Mouse (Mus musculus): ENCODE results near the gene Saa3. TPM values are rescaled to one million over a fixed set of nuclear protein-coding genes. Genes with fewer than 3 reads are reported as not detected.
"Not testable (repeated sequence)": the region's sequence is repeated elsewhere in the genome, so short reads cannot be mapped to it uniquely, and the experiment has no call there.

Saa3 gene
- polyA plus RNA-seq, 1 experiment from 2014 or later = 0.10 TPM

DNA sequence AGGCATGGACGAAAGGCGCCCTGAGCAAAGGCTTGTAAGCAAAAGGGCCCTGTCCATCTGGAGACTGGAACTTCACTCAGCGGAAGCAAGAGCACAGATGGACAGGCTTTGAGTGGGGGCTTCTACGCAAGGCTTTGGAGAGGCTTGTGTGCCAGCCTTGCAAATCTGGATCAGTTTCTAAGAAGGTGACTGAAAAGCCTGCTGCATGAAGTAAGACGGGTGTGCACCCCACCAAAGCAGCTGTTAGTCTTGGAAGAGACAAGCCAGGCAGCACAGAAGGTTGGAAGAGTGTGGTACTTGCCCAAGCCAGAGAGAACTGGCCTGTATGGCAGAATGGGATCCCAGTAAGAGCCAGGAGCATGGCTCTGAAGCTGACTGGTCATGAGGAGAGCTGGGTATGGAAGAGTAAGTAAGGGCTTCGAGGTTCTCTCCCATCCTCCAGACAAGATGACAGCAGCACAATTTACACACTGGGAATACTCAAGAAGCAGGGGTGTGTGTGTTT lies 14.9 kb downstream of the Saa3 start:
- no peak for ATAC-seq (ENCODE audit: low FRiP score, low read depth)
- WGBS = 92% methylated on average over 6 of the region's 6 CpGs
- H3K36me3 ChIP-seq = peaks cover 99% of the 10 kb centered on the region

DNA sequence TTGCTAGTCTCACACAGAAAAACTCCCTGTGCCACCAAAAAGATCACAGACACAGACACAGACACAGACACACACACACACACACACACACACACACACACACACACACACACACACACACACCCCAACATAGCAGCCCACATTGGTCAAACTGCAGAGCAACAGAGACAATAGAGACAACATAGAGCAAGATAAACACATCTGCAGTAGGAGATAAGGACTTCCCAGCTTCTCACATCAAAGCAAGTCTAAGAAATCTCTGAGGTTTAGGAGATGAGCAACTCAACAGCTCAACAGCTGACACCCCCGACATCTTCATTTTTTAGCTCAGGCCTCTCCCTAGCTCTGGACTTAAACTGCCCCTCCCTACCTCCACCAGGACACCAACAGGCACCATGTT lies 18.7 kb downstream of the Saa3 start:
- H3K4me1 ChIP-seq = no peaks in the 10 kb centered on the region
- no peaks in the 10 kb centered on the region for H3K27me3 ChIP-seq
- H3K9ac ChIP-seq (replicated peaks) = no peak overlapping the region
- no peak overlapping the region for H3K4me2 ChIP-seq (replicated peaks)
- no peak overlapping the region for H3K27ac ChIP-seq (replicated peaks)
- H3K4me3 ChIP-seq = no peak overlapping the region
- H3K36me3 ChIP-seq = peaks cover 80% of the 10 kb centered on the region
- ATAC-seq (ENCODE audit: low FRiP score, low read depth) = no peak
- H3K9me3 ChIP-seq = no peaks in the 10 kb centered on the region
- 78% methylated on average over 1 of the region's 1 CpGs for WGBS

More for the DNA sequence above, 14.9 kb downstream of the Saa3 start:
- Histone ChIP-seq H3K4me3 (no peak overlapping the region), H3K27me3 (no peaks in the 10 kb centered on the region), H3K27ac (replicated peaks) (no peak overlapping the region), H3K9ac (replicated peaks) (no peak overlapping the region), H3K4me1 (no peaks in the 10 kb centered on the region), H3K4me2 (replicated peaks) (no peak overlapping the region), H3K9me3 (no peaks in the 10 kb centered on the region)

DNA sequence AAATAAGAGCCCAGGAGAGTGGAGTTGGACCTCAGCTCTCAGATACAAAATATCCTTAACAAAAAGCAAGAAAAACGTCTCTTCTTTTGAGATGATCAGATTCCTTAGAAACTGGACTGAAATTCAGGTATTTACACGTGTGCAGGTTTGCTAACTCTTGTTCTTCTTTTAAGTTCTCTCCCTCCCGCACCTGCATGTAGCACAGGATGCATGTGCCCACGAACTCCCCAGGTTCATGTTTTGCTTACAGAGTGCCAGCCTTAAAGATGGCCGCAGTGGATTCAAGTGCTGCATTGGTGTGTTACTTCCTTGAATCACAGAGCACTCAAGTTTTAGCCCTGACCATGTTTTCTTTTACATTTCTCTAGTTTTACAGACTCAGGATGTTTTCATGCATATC lies 28.7 kb downstream of the Saa3 start:
- WGBS = 85% methylated on average over 5 of the region's 5 CpGs
- H3K9me3 ChIP-seq = no peaks in the 10 kb centered on the region
- no peak for ATAC-seq (ENCODE audit: low FRiP score, low read depth)
- H3K9ac ChIP-seq (replicated peaks) = no peak overlapping the region
- no peak overlapping the region for H3K27ac ChIP-seq (replicated peaks)
- H3K4me3 ChIP-seq = no peak overlapping the region
- H3K27me3 ChIP-seq = no peaks in the 10 kb centered on the region
- no peak overlapping the region for H3K4me2 ChIP-seq (replicated peaks)
- no peaks in the 10 kb centered on the region for H3K4me1 ChIP-seq
- peaks cover 43% of the 10 kb centered on the region for H3K36me3 ChIP-seq

DNA sequence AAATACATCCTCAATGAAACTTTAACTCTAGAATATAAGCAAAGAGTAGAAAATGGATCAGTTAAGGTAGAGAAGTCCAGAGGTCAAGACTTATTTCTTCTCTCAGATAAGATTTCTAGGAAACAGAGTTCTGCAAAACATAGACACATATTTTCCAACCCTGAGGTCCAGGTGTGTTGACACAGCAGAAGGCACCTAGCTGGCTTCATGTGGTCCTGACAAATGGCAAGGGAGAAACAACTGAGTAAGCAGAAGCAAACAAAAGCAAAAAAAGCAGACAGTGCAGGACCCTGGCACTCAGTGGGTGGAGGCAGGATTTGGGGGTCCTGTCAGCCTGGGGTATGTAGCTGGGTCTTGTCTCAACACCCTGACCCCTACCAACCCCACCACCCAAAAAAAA lies 34.8 kb downstream of the Saa3 start:
- H3K9me3 ChIP-seq = no peaks in the 10 kb centered on the region
- no peak overlapping the region for H3K4me3 ChIP-seq
- no peaks in the 10 kb centered on the region for H3K4me1 ChIP-seq
- no peak overlapping the region for H3K4me2 ChIP-seq (replicated peaks)
- H3K36me3 ChIP-seq = no peaks in the 10 kb centered on the region
- H3K27ac ChIP-seq (replicated peaks) = no peak overlapping the region
- no peaks in the 10 kb centered on the region for H3K27me3 ChIP-seq
- no peak for ATAC-seq (ENCODE audit: low FRiP score, low read depth)
- no peak overlapping the region for H3K9ac ChIP-seq (replicated peaks)

DNA sequence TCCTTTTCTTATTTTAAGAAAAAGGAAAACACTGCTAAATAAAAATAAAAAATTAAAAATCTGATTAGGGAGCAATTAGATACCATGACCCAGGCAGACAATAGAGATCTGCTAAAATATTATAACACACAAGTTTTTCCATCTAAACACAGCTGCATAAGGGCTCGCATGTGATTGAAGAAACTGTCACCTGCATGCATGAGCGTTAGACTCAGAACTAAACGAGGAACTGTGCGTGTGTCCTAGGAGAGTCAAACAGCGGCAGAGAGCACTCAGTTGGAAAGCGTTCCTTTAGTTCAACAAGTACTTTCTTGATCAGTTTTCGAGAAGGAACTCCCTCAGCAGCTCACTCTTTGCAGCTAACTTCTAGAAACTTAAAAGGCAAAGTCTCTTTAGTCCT lies 36.5 kb downstream of the Saa3 start:
- H3K4me3 ChIP-seq; H3K9ac ChIP-seq (replicated peaks); H3K9me3 ChIP-seq; ATAC-seq (ENCODE audit: low FRiP score, low read depth); H3K27ac ChIP-seq (replicated peaks); H3K36me3 ChIP-seq; H3K4me1 ChIP-seq; H3K4me2 ChIP-seq (replicated peaks); H3K27me3 ChIP-seq: not testable (repeated sequence)
- 86% methylated on average over 7 of the region's 7 CpGs for WGBS

DNA sequence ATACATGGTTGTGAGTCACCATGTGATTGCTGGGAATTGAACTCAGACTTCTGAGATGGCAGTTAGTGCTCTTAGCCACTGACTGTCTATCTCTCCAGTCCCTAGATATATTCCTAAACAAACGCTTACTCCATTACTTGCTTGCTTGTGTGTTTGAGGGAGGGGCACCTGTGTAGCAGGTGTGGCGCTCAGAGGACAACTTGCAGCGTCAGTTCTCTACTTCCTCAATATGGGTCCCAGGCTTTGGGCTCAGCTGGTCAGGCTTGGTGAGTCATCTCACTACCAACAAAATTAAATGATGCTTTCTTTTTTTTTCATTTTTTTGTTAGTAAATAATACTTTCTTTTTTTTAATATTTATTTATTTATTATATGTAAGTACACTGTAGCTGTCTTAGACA lies 37.1 kb downstream of the Saa3 start:
- no peaks in the 10 kb centered on the region for H3K4me1 ChIP-seq
- H3K4me3 ChIP-seq = no peak overlapping the region
- 96% methylated on average over 3 of the region's 3 CpGs for WGBS
- H3K9ac ChIP-seq (replicated peaks) = no peak overlapping the region
- no peaks in the 10 kb centered on the region for H3K9me3 ChIP-seq
- H3K27ac ChIP-seq (replicated peaks) = no peak overlapping the region
- ATAC-seq (ENCODE audit: low FRiP score, low read depth) = no peak
- no peak overlapping the region for H3K4me2 ChIP-seq (replicated peaks)
- no peaks in the 10 kb centered on the region for H3K27me3 ChIP-seq
- H3K36me3 ChIP-seq = no peaks in the 10 kb centered on the region

DNA sequence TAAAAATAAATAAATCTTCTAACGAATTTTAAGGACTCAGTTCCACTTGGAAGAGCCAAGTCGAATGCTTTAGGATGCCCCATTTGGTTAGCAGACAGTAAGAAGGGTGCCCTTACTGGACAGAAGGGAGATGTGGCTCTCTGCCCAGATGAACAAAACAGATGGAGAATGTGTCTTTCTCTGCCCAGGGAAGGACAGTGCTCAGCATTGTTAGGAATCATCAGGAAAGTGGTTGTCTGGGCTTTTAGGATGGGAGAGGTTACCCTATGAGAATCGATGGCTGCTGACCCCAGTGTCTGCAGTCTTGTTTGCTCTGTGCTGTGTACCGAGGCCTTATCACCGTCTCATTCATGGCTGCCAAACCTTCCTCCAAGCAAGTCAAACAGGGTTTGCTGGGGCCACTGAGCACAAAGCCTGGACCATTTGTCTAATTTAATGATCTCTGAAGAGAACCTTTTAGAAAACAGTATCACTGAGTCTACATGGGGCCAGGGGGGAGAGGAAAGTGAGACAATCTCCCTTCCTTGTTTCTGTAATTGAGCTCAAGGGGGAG lies 38.6 kb downstream of the Saa3 start:
- Histone ChIP-seq H3K36me3 (no peaks in the 10 kb centered on the region), H3K9me3 (no peaks in the 10 kb centered on the region), H3K4me3 (no peak overlapping the region), H3K27me3 (no peaks in the 10 kb centered on the region), H3K9ac (replicated peaks) (no peak overlapping the region), H3K4me2 (replicated peaks) (no peak overlapping the region), H3K27ac (replicated peaks) (no peak overlapping the region), H3K4me1 (no peaks in the 10 kb centered on the region)
- no peak for ATAC-seq (ENCODE audit: low FRiP score, low read depth)
- WGBS = 68% methylated on average over 5 of the region's 5 CpGs

DNA sequence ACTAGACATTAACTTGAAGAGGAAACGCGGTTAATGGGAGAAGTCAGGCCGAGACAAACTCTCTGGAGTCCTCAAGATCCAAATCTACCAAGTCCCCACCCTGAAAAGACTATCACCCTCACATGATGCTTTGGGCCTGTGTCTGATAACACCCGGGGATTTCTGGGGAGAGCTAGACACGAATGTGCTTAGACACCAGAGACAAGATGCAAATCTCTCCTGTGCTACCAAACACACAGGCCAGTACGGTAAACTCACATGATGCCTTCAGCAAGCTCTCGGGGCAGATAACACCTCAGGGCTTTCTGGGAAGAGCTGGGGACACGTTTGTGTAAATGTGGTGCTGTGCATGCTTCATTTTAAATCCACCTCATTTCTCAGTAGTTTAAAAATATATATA lies 39.6 kb downstream of the Saa3 start:
- 88% methylated on average over 8 of the region's 8 CpGs for WGBS
- H3K4me1 ChIP-seq = no peaks in the 10 kb centered on the region
- H3K27ac ChIP-seq (replicated peaks) = no peak overlapping the region
- H3K9ac ChIP-seq (replicated peaks) = no peak overlapping the region
- no peaks in the 10 kb centered on the region for H3K27me3 ChIP-seq
- no peak for ATAC-seq (ENCODE audit: low FRiP score, low read depth)
- no peaks in the 10 kb centered on the region for H3K36me3 ChIP-seq
- no peak overlapping the region for H3K4me2 ChIP-seq (replicated peaks)
- no peak overlapping the region for H3K4me3 ChIP-seq
- no peaks in the 10 kb centered on the region for H3K9me3 ChIP-seq

DNA sequence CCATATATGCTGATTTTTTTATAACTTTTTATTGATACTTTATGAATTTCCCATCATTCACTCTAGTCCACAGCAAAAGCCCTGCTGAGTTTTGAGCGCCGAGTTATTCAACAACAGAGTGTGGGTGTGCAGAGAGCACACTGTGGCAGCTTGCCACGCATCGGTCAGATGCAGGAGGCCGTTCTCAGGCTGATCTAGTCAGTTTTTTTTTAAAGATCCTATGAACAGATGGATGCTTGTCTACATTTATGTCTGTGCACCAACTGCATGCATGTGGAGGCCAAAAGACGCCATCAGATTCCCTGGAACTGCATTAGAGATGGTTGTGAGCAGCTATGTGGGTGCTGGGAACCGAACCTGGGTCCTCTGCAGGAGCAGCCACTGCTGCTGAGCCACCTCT lies 40.4 kb downstream of the Saa3 start:
- 95% methylated on average over 7 of the region's 7 CpGs for WGBS
- H3K4me1 ChIP-seq = no peaks in the 10 kb centered on the region

DNA sequence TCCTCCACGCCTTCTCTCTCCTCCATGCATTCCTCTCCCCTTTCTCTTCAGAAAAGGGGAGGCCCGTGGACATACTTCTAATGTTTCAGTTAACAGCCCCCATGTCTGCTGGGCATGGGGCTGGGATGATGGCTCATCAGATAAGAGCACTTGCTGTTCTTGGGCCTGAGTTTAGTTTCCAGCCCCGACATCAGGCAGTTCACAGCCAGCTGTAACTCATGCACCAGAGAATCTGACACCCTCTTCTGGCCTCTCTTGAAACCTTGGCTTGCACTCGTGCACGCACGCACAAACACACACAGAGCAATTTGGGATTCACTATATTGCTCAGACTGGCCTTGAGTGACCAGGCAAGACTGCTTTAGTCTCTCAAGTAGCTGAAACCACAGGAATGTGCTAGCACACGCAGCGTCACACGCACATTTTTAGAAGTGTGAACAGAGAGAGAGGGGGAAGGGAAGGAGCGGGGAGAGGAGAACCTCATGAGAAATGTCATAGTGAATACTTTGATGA lies 43.3 kb downstream of the Saa3 start, which contains the start of gene Tph1:
Gene Tph1 (minus strand): TSS at position 378 of the 513 bp plus-strand sequence.
- Histone ChIP-seq H3K9ac (replicated peaks) (no peak within 1 kb of the TSS), H3K36me3 (no peaks in the 10 kb centered on the region), H3K4me1 (peaks cover 2% of the 10 kb centered on the region), H3K27ac (replicated peaks) (no peak within 1 kb of the TSS), H3K9me3 (no peaks in the 10 kb centered on the region), H3K4me2 (replicated peaks) (no peak within 1 kb of the TSS), H3K4me3 (no peak within 1 kb of the TSS), H3K27me3 (peaks cover 6% of the 10 kb centered on the region; the same call in 1 of the 2 replicates)
- ATAC-seq (ENCODE audit: low FRiP score, low read depth) = no peak
- WGBS = 72% methylated on average over 10 of the region's 10 CpGs

More for the DNA sequence above, 40.4 kb downstream of the Saa3 start:
- ATAC-seq (ENCODE audit: low FRiP score, low read depth) = no peak
- no peak overlapping the region for H3K9ac ChIP-seq (replicated peaks)
- no peaks in the 10 kb centered on the region for H3K27me3 ChIP-seq
- H3K4me3 ChIP-seq = no peak overlapping the region
- H3K4me2 ChIP-seq (replicated peaks) = no peak overlapping the region
- no peak overlapping the region for H3K27ac ChIP-seq (replicated peaks)
- H3K36me3 ChIP-seq = no peaks in the 10 kb centered on the region
- no peaks in the 10 kb centered on the region for H3K9me3 ChIP-seq

DNA sequence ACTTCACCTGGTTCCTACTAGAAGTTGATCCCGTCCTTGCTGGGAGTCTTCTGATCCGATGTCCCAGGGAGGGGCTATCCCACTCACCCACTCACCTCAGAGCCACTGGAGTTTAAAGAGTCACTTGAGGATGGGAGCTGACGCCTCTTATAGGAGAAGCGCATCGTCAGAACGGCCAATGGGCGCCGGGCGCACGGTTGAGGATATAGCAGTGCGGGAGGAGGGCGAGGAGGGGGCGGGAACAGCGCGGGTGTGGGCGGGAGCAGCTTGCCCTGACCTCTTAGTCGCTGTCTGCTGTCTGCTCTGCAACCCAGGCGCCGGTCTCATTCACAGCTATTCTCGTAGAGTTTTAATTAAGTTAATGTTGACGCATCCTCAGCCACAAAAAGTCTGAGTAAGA lies 48.2 kb downstream of the Saa3 start:
- Histone ChIP-seq H3K27me3 (peaks cover 26% of the 10 kb centered on the region), H3K36me3 (no peaks in the 10 kb centered on the region), H3K9ac (replicated peaks) (no peak overlapping the region), H3K4me3 (0 out of 2 replicates have a peak overlapping the region, but pooled peaks have one; percentile 15), H3K27ac (replicated peaks) (no peak overlapping the region), H3K4me2 (replicated peaks) (peak overlapping the region; percentile 48), H3K4me1 (peaks cover 5% of the 10 kb centered on the region), H3K9me3 (no peaks in the 10 kb centered on the region)
- ATAC-seq (ENCODE audit: low FRiP score, low read depth) = peak; percentile 54; the same call in 1 of the 2 replicates
- 0% methylated on average over 21 of the region's 21 CpGs for WGBS

DNA sequence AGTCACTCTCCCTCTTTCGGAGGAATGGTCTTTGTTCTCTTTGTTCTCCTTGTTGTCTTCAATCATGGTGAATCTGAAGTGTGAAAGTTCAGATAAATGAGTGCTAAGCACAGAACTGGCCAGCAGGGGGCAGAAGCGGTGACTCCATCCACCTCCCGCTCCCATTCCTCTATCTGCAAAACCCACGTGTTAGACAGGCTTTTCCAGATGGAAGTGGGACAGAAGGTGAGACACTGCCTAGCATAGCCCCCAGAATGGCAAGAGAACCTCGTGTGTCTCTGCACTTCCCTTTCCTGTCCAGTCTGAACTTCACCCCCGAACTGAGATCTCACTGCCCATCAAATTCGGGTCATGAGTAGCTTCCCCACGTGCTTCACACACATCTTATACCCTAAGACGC lies 50.3 kb downstream of the Saa3 start:
- Histone ChIP-seq H3K4me1 (peaks cover 7% of the 10 kb centered on the region), H3K9me3 (no peaks in the 10 kb centered on the region), H3K27ac (replicated peaks) (no peak overlapping the region), H3K4me3 (no peak overlapping the region), H3K4me2 (replicated peaks) (no peak overlapping the region), H3K36me3 (no peaks in the 10 kb centered on the region), H3K9ac (replicated peaks) (no peak overlapping the region), H3K27me3 (peaks cover 32% of the 10 kb centered on the region)
- WGBS = 38% methylated on average over 9 of the region's 9 CpGs
- ATAC-seq (ENCODE audit: low FRiP score, low read depth) = no peak

Measured in midbrain, embryonic 12.5 days (tissue).